Mouse (Mus musculus) hindbrain, embryonic 13.5 days (tissue): ENCODE results near the gene Slc4a4. TPM values are rescaled to one million over a fixed set of nuclear protein-coding genes. Genes with fewer than 3 reads are reported as not detected.

Experiments
- ATAC-seq: fragments of 200-750 bp; cut with Nextera tagmentation; 2 replicates; pipeline ENCODE4 v1.8.0; 2017; ENCODE audit warnings: moderate TSS enrichment; ENCODE audit not compliant: low FRiP score
- H3K27ac ChIP-seq: fragments of 300-500 bp; sonication (generic); 2 replicates; pipeline ENCODE4 v1.5.1; 2015; ENCODE audit warnings: inconsistent platforms, mild to moderate bottlenecking, moderate library complexity
- H3K27me3 ChIP-seq: fragments of 300-500 bp; sonication (generic); 2 replicates; pipeline ENCODE4 v1.6.1; 2015; ENCODE audit warnings: mild to moderate bottlenecking, inconsistent platforms
- H3K36me3 ChIP-seq: fragments of 300-500 bp; sonication (generic); 2 replicates; pipeline ENCODE4 v1.6.1; 2015; ENCODE audit warnings: mild to moderate bottlenecking, inconsistent platforms
- H3K4me1 ChIP-seq: fragments of 300-500 bp; sonication (generic); replicated peaks from 2 replicates; pipeline ENCODE4 v1.6.1; 2015; ENCODE audit warnings: inconsistent platforms
- H3K4me2 ChIP-seq: fragments of 300-500 bp; sonication (generic); 2 replicates; pipeline ENCODE4 v1.6.1; 2015; ENCODE audit warnings: inconsistent platforms, mild to moderate bottlenecking, moderate library complexity
- H3K4me3 ChIP-seq: fragments of 300-500 bp; sonication (generic); 2 replicates; pipeline ENCODE4 v1.5.1; 2015; ENCODE audit warnings: mild to moderate bottlenecking, inconsistent platforms
- H3K9ac ChIP-seq: fragments of 300-500 bp; sonication (generic); 2 replicates; pipeline ENCODE4 v1.6.1; 2015; ENCODE audit warnings: mild to moderate bottlenecking, inconsistent platforms
- H3K9me3 ChIP-seq: fragments of 300-500 bp; sonication (generic); 2 replicates; pipeline ENCODE4 v1.6.1; 2016; ENCODE audit warnings: inconsistent platforms
- WGBS: fragments of 180-500 bp; shearing (Covaris S2); methylation state at CpG from one replicate; pipeline ENCODE4 v1.1.7; 2015; 5-methylcytosine and 5-hydroxymethylcytosine counted together
- polyA plus RNA-seq: library from polyadenylated mRNA; unstranded; fragments of >200 nt; fragmentation: Nextera tagmentation; extraction: Ambion mirVana; gene quantifications from 2 replicates; pipeline ENCODE4 v1.2.1, GENCODE M21; 2015

Gene Slc4a4
- polyA plus RNA-seq, 1 experiment from 2014 or later, result 3.3 TPM

- Histone ChIP-seq H3K27ac (no peak overlapping the region), H3K4me3 (no peak overlapping the region), H3K27me3 (no peaks in the 10 kb centered on the region), H3K36me3 (no peaks in the 10 kb centered on the region), H3K4me1 (no peaks in the 10 kb centered on the region), H3K9me3 (no peaks in the 10 kb centered on the region), H3K9ac (no peak overlapping the region), H3K4me2 (no peak overlapping the region)
- 74% methylated on average over 5 of the region's 5 CpGs for WGBS
- no peak for ATAC-seq
Observed at GRCm38 (mm10) chr5:89229606-89230005, 343.0 kb downstream of the Slc4a4 start.

GRCm38 (mm10) chr5:89232313-89232712 lies 345.7 kb downstream of the Slc4a4 start:
- WGBS, result 93% methylated on average over 7 of the region's 7 CpGs

GRCm38 (mm10) chr5:89251806-89252205 lies 365.2 kb downstream of the Slc4a4 start:
- Histone ChIP-seq H3K4me1 (no peaks in the 10 kb centered on the region), H3K36me3 (no peaks in the 10 kb centered on the region), H3K4me3 (no peak overlapping the region), H3K27ac (no peak overlapping the region), H3K9me3 (no peaks in the 10 kb centered on the region), H3K27me3 (no peaks in the 10 kb centered on the region), H3K9ac (no peak overlapping the region), H3K4me2 (no peak overlapping the region)
- ATAC-seq, result no peak
- 86% methylated on average over 5 of the region's 5 CpGs for WGBS

More at GRCm38 (mm10) chr5:89232313-89232712, 345.7 kb downstream of the Slc4a4 start:
- H3K36me3 ChIP-seq, result no peaks in the 10 kb centered on the region
- no peaks in the 10 kb centered on the region for H3K27me3 ChIP-seq
- no peak overlapping the region for H3K9ac ChIP-seq
- H3K27ac ChIP-seq, result no peak overlapping the region
- ATAC-seq, result no peak
- H3K4me3 ChIP-seq, result no peak overlapping the region
- H3K4me2 ChIP-seq, result no peak overlapping the region
- H3K4me1 ChIP-seq, result no peaks in the 10 kb centered on the region
- no peaks in the 10 kb centered on the region for H3K9me3 ChIP-seq

- ATAC-seq, result peak; percentile 54
- Histone ChIP-seq H3K9me3 (no peaks in the 10 kb centered on the region), H3K9ac (no peak overlapping the region), H3K27me3 (no peaks in the 10 kb centered on the region), H3K4me2 (no peak overlapping the region), H3K4me3 (no peak overlapping the region), H3K36me3 (no peaks in the 10 kb centered on the region), H3K27ac (no peak overlapping the region), H3K4me1 (peaks cover 8% of the 10 kb centered on the region; the same call in 1 of the 2 replicates)
- WGBS, result 93% methylated on average over 9 of the region's 9 CpGs
Observed at GRCm38 (mm10) chr5:89259804-89260492, 373.3 kb downstream of the Slc4a4 start.

GRCm38 (mm10) chr5:89277049-89277448 lies 390.4 kb downstream of the Slc4a4 start:
- Histone ChIP-seq H3K9me3 (no peaks in the 10 kb centered on the region), H3K27me3 (no peaks in the 10 kb centered on the region), H3K27ac (no peak overlapping the region), H3K36me3 (no peaks in the 10 kb centered on the region), H3K4me3 (no peak overlapping the region), H3K4me1 (no peaks in the 10 kb centered on the region), H3K9ac (no peak overlapping the region), H3K4me2 (no peak overlapping the region)
- WGBS, result 88% methylated on average over 2 of the region's 2 CpGs
- ATAC-seq, result no peak

GRCm38 (mm10) chr5:89277616-89278015 lies 391.0 kb downstream of the Slc4a4 start:
- Histone ChIP-seq H3K4me3 (no peak overlapping the region), H3K4me2 (no peak overlapping the region), H3K4me1 (no peaks in the 10 kb centered on the region), H3K27ac (no peak overlapping the region), H3K9ac (no peak overlapping the region), H3K27me3 (no peaks in the 10 kb centered on the region), H3K36me3 (no peaks in the 10 kb centered on the region), H3K9me3 (no peaks in the 10 kb centered on the region)
- no peak for ATAC-seq
- WGBS, result 76% methylated on average over 5 of the region's 5 CpGs

- H3K4me3 ChIP-seq, result no peak overlapping the region
- no peak overlapping the region for H3K9ac ChIP-seq
- H3K4me2 ChIP-seq, result no peak overlapping the region
- H3K27ac ChIP-seq, result no peak overlapping the region
- no peak for ATAC-seq
- no peaks in the 10 kb centered on the region for H3K36me3 ChIP-seq
- no peaks in the 10 kb centered on the region for H3K4me1 ChIP-seq
- H3K9me3 ChIP-seq, result no peaks in the 10 kb centered on the region
- no peaks in the 10 kb centered on the region for H3K27me3 ChIP-seq
Observed at GRCm38 (mm10) chr5:89278309-89278708, 391.7 kb downstream of the Slc4a4 start.

GRCm38 (mm10) chr5:89280312-89280863 lies 393.8 kb downstream of the Slc4a4 start:
- 80% methylated on average over 3 of the region's 3 CpGs for whole genome bisulfite sequencing

More at GRCm38 (mm10) chr5:89280312-89280863, 393.8 kb downstream of the Slc4a4 start:
- Histone ChIP-seq H3K4me2 (no peak overlapping the region), H3K27ac (no peak overlapping the region), H3K9ac (no peak overlapping the region), H3K9me3 (no peaks in the 10 kb centered on the region), H3K4me1 (no peaks in the 10 kb centered on the region), H3K36me3 (no peaks in the 10 kb centered on the region), H3K27me3 (no peaks in the 10 kb centered on the region), H3K4me3 (no peak overlapping the region)
- no peak for ATAC-seq

Other genes starting within 250 kb of the Slc4a4 start
- gene Grsf1, start 210.6 kb upstream of the Slc4a4 start, polyA plus RNA-seq, result 68.2 and 70.9 TPM in 2 replicates
- 10.7 and 12.5 TPM in 2 replicates for gene Mob1b, start 166.0 kb upstream of the Slc4a4 start, polyA plus RNA-seq
- gene Dck, start 121.8 kb upstream of the Slc4a4 start, polyA plus RNA-seq, result 65.5 and 68.0 TPM in 2 replicates